Mouse (Mus musculus): ENCODE data around the gene Chuk.

GRCm38 (mm10) chr19:44080920-44081319, 26.4 kb downstream of the Chuk start:
- TF ChIP-seq EP300 (IDR thresholded peaks at IDR 0.05; ENCODE audit: insufficient read depth, low read depth, low read length) (no peak), POLR2A (IDR thresholded peaks at IDR 0.05; ENCODE audit: insufficient read depth, low read length) (no peak)
